Mouse (Mus musculus) liver, embryonic 14.5 days (tissue): Measurements from ENCODE around the gene Kng1.

Experiments used
- CTCF ChIP-seq: IDR thresholded peaks from 2 replicates; pipeline ENCODE4 v1.5.1; 2016; ENCODE audit warnings: antibody characterized with exemption, low read depth, control low read depth
- EP300 ChIP-seq: IDR thresholded peaks from 2 replicates; pipeline ENCODE4 v1.6.1; 2016; ENCODE audit warnings: antibody characterized with exemption, low read depth

GRCm38 (mm10) chr16:23099632-23100031 is 42.0 kb downstream of the Kng1 start:
- no peak for TF ChIP-seq EP300
- TF ChIP-seq CTCF = no peak
